Mouse (Mus musculus): Measurements from ENCODE around the gene Fads2. TPM values are rescaled to one million over a fixed set of nuclear protein-coding genes. Genes with fewer than 3 reads are reported as not detected.

Gene Fads2
- total RNA-seq, 2 experiments from 2014 or later: 164 to 182 TPM

DNA sequence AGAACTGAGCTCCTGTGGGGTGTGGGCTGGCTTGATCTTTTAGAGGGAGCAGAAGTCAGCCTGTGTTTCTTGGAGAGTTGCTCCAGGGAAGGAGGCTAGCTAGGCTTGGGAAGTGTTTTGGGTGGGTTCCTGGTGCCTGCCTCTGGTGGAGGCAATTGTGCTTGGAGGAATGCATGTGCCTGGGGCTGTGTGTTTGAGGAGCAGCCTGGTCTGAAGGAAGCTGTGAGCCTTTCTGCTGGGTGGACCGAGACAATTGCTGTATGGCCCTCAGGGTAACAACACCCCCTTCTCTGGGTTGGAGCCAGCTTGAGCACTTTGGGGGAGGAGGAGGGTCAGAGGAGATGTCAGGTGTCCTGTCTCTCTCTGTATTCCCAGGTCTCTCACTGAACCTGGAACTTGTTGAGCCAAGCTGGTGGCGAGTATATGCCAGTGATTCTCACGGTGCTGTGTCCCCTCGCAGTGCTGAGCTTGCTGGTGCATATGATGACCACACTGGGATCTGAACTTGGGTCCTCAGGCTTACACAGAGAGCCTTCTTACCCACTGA is 82.3 kb downstream of the Fads2 start:
- no peak for DNase-seq (ENCODE audit: extremely low spot score in 1 of 2, low spot score in 1 of 2)

DNA sequence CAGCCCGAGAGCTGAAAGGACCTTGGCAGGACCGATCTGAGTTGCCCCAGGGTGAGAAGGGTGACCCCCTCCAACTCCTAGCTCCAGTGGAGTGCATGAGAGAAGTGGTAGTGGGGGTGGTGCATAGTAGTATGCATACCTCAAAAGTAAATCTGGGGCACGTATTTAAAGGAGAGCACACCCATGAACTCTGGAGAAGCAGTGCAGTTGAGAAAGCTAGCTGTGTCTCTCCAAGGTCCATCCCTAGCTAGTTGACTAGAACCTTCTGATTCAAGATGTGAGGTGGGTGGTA is 83.1 kb downstream of the Fads2 start:
- no peak for DNase-seq (ENCODE audit: extremely low spot score in 1 of 2, low spot score in 1 of 2)

DNA sequence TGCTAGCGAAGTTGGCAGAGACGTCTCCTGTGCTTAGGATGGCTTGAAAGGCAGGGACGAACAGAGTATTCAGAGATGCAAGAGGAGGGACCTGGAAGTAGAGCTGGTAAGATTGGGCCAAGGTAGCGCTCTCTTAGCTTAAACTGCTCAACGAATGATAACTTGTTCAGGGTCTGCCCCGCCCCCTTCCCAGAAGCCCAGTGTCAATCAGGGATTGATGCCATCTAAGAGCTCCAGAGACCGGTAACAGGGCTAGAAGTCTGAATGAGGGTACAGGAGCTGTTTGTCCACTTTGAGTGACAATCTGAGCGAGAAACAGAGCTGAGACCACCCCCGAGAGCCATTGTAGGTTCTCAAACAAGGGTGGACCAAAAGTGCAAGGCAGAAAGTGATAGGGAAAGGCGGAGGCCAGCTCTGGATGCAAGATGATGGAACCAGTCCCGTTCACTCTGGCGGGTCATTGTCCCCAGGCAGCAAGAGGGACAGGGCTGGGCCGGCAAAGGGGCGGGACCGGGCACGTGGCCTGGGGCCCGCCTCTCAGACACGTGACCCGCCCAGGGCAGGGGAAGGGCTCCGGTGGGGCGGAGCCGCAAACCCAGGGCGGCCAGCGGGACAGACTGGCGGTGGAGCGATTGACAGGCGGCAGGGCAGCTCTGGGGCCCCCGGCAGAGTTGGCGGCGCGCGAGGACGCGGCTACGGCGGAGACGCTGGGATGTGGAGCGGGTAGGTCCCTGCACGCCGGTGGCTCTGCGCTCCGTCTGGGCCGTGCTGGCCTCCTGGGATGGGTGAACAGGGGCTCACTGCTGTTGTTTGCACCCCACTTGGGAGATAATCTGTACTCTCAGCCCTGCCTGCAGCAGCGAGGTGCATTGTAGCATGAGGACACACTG is 83.7 kb downstream of the Fads2 start:
- DNase-seq (ENCODE audit: extremely low spot score in 1 of 2, low spot score in 1 of 2): peak; percentile 62 to 70

DNA sequence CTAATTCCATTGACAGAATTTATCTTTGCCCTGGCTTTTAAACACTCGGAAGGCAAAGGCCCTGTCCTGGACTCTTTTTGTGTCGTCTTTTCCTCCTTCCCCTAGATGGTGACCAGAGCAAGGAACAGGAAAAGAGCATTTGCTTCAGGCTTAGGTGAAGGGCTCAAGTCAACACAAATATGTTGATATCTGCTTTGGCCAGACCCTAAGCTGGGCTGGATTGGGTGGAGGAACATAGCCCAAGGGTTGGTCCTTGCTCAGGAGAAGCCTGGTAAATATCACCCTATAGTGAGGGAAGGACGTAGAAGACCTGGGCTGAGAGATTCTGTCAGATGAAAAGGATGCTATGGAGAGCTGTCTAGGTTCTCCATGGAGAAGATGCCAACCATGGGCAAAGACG is 85.4 kb downstream of the Fads2 start:
- DNase-seq (ENCODE audit: extremely low spot score in 1 of 2, low spot score in 1 of 2): no peak

DNA sequence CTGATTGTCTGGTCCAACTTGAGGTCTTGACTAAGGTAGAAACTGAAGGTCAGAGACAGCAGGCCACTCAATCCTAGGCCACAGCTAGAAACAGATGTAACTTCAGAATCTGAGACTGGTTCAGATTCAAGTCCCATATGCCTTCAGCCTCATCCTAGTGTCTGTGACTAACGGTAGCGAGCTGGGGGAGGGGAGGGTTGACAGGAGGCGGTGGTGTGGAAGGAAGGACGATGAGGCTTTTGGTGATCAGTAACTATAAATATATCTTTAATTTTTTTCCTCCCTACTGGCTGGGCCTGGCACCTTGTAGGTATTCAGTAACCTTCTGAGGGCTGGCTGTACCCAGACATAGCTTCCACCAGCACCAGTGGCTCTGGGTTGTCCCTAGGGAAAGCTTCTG is 86.1 kb downstream of the Fads2 start:
- no peak for DNase-seq (ENCODE audit: extremely low spot score in 1 of 2, low spot score in 1 of 2)

DNA sequence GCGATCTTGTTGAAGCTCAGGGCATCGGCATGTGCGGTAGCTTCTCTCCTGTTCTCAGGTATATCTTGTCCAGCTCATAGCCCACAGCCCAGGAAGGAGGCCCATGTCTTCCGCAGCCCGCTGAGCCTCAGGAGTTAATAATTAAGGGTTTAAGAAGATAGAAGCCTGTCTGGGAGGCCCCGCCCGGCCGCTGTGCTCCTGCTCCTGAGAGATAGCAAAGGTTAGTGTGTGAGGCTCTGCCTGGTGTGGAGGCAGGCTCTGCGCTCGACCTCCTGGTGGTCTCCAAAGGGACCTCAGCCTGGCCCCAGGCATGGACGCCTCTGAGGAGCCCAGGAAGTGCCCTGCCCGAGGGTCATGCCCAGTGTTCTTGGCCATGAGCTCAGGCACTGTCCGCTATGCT is 86.7 kb downstream of the Fads2 start:
- no peak for DNase-seq (ENCODE audit: extremely low spot score in 1 of 2, low spot score in 1 of 2)

DNA sequence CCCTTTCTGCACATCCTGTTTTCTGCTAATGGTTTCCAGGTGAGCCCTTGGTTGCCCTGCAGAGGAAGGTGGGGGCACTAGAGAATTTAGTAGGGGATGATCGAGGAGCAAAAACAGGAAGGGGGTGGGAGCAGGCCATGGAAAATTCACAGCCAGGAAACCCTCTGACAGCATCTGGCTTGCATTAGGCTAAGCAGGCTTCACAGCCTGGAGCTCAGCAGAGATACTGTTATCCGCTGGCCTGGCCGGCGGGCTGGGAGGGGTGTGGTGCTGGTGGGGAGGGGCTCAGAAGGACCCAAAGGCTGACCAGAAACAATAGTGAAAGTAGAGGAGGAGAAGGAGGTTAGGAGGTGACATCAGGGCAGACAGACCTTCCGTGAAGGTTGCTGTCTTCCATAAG is 87.6 kb downstream of the Fads2 start:
- DNase-seq (ENCODE audit: extremely low spot score in 1 of 2, low spot score in 1 of 2): no peak

DNA sequence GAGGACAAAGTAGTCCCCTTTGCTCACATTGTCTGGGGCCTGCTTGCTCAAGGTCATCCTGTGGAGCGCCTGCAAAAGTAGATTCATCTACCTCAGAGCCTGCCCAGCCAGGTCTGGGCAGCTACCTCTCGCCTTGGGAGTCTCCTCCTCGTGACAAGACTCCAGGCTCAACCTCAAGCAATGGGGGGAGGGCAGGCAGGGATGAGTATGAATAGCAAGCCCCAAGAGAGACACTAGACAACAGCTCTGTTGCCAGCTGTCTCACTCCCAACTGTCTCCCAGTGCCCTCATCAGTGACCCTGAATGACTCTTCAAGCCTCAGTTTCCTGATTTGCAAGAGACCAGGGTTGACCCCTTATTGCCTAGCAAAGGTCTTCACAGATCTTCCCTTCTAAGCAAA is 88.2 kb downstream of the Fads2 start:
- DNase-seq (ENCODE audit: extremely low spot score in 1 of 2, low spot score in 1 of 2): no peak

DNA sequence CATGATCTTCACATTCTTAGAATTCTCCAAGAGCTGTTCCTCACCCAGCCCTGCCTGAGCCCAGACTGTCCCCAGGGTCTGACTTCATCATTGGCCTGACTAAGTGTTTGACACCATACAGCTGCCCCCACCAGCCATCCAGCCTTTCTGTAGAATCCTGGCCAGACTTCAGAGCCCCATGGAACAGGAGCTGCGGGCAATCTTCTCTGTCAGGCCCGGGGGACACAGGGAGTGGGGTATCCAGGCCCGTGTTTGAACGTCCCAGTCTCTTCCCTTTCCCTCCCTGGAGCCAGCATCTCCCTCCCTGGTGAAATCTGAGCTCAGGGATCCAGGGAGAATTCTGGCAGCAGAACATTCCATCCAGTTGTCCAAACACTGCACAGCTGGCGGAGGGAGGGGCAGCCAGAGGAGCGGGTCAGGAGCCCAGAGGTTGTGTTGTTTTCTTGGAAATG is 88.7 kb downstream of the Fads2 start:
- DNase-seq (ENCODE audit: extremely low spot score in 1 of 2, low spot score in 1 of 2): no peak

Other genes starting within 250 kb of the Fads2 start
- gene Incenp, start 202.2 kb downstream of the Fads2 start, total RNA-seq (2021): 10 to 100 TPM; 13.2 to 14.8 TPM
- gene Fth1, start 121.1 kb downstream of the Fads2 start, total RNA-seq (2021): 1,000 to 10,000 TPM; 2,794 to 3,082 TPM
- under 1 TPM; 0.85 to 0.96 TPM for gene Best1, start 100.1 kb downstream of the Fads2 start, total RNA-seq (2021)
- gene Rab3il1, start 100.1 kb downstream of the Fads2 start, total RNA-seq (2021): 1 to 10 TPM; 9.3 TPM
- gene Fads3, start 60.2 kb downstream of the Fads2 start, total RNA-seq (2021): 10 to 100 TPM; 26.3 to 27.9 TPM
- gene Fads1, start 81.1 kb upstream of the Fads2 start, total RNA-seq (2021): 100 to 1,000 TPM; 181 to 195 TPM
- gene Tmem258, start 102.3 kb upstream of the Fads2 start, total RNA-seq (2021): 10 to 100 TPM; 84.3 to 92.4 TPM
- 1 to 10 TPM; 9.1 to 9.4 TPM for gene Fen1, start 102.4 kb upstream of the Fads2 start, total RNA-seq (2021)
- 10 to 100 TPM; 30.5 to 32.4 TPM for gene Myrf, start 139.0 kb upstream of the Fads2 start, total RNA-seq (2021)
- 100 to 1,000 TPM; 121 to 142 TPM for gene Dagla, start 203.1 kb upstream of the Fads2 start, total RNA-seq (2021)